Mouse (Mus musculus) forebrain, postnatal 0 days (tissue): ENCODE results near the gene Slc50a1. TPM values are rescaled to one million over a fixed set of nuclear protein-coding genes. Genes with fewer than 3 reads are reported as not detected.

Experiments
- ATAC-seq: fragments of 200-750 bp; cut with Nextera tagmentation; 2 replicates; pipeline ENCODE4 v1.8.0; 2017; ENCODE audit warnings: mild to moderate bottlenecking, moderate library complexity
- DNase-seq: peaks from one replicate; pipeline ENCODE4 v3.0.0-alpha.2; 2015
- H3K27ac ChIP-seq: fragments of 300-500 bp; sonication (generic); 2 replicates; pipeline ENCODE4 v1.5.1; 2014; ENCODE audit warnings: low read depth, mild to moderate bottlenecking, antibody characterized with exemption, low read length, moderate library complexity, mixed read lengths
- H3K27me3 ChIP-seq: fragments of 300-500 bp; sonication (generic); 2 replicates; pipeline ENCODE4 v1.6.1; 2014; ENCODE audit warnings: mild to moderate bottlenecking, low read length, mixed read lengths; ENCODE audit not compliant: insufficient read depth
- H3K36me3 ChIP-seq: fragments of 300-500 bp; sonication (generic); 2 replicates; pipeline ENCODE4 v1.6.1; 2014; ENCODE audit warnings: mild to moderate bottlenecking, moderate library complexity; ENCODE audit not compliant: insufficient read depth
- H3K4me1 ChIP-seq: fragments of 300-500 bp; sonication (generic); 2 replicates; pipeline ENCODE4 v1.6.1; 2014; ENCODE audit warnings: antibody characterized with exemption; ENCODE audit not compliant: insufficient read depth
- H3K4me2 ChIP-seq: fragments of 300-500 bp; sonication (generic); 2 replicates; pipeline ENCODE4 v1.6.1; 2014; ENCODE audit warnings: low read depth, mild to moderate bottlenecking, moderate library complexity
- H3K4me3 ChIP-seq: fragments of 300-500 bp; sonication (generic); 2 replicates; pipeline ENCODE4 v1.5.1; 2014; ENCODE audit warnings: low read depth, low read length, mixed read lengths
- H3K9ac ChIP-seq: fragments of 300-500 bp; sonication (generic); 2 replicates; pipeline ENCODE4 v1.6.1; 2014; ENCODE audit warnings: mild to moderate bottlenecking
- H3K9me3 ChIP-seq: fragments of 300-500 bp; sonication (generic); 2 replicates; pipeline ENCODE4 v1.6.1; 2016; ENCODE audit warnings: low read length
- CTCF ChIP-seq: sonication (generic); IDR thresholded peaks from 2 replicates; pipeline ENCODE4 v1.5.1; 2016; ENCODE audit warnings: antibody characterized with exemption, control low read depth, low read depth
- WGBS: fragments of 180-500 bp; shearing (Covaris S2); extraction: QIAGEN DNeasy Blood & Tissue Kit; methylation state at CpG from one replicate; pipeline ENCODE4 v1.1.7; 2014; 5-methylcytosine and 5-hydroxymethylcytosine counted together
- polyA plus RNA-seq: library from polyadenylated mRNA; unstranded; fragments of >200 nt; fragmentation: Nextera tagmentation; extraction: Ambion mirVana; gene quantifications from 2 replicates; pipeline ENCODE4 v1.2.1, GENCODE M21; 2015
- total RNA-seq: library from RNA; depleted of rRNA; stranded (reverse); fragments of >200 nt; gene quantifications from 2 replicates; pipeline ENCODE4 v1.2.3, GENCODE M21; 2014; rRNA removed

The Slc50a1 gene
- total RNA-seq (22.1 and 26.7 TPM in 2 replicates), polyA plus RNA-seq (34.8 and 36.8 TPM in 2 replicates)

DNA sequence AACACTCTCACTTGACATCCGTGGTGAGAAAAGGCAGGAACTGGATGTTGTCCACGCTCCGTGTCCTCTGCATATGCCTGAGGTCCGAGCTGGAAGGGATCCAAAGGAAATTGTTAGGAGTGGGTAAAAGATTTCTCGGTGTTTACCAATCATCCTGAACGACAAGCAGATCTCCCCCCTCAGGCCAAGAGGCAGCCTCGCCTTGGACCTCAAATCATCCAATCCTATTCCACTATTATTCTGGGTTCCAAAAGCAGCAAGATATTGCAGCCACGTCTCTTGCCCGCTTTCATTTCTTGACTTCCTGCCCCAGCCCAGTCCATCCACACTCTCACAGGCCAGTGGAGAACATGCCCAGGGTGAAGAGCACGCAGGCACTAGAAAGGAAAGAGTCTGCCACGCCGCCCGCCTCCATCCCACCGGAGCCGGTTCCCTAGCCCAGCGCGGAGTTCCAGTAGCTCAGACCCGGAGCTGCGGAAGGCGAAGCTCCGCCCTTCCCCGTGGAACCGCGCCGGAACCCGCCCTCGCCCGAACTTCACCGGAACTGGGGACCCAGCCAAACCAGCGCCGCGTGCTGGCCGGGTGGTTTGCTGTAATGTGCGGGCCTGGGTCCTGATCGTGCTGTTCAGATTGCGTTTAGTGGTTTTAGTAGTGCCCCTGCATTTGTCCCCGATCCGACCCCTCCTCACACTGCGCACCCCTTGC is at the start of gene Slc50a1:
Gene Slc50a1 (minus strand): TSS at position 520 of the 705 bp plus-strand sequence.
- Histone ChIP-seq H3K9ac (peak within 1 kb of the TSS; percentile 70), H3K9me3 (no peaks in the 10 kb centered on the region), H3K4me1 (peaks cover 25% of the 10 kb centered on the region), H3K27me3 (no peaks in the 10 kb centered on the region), H3K27ac (peak within 1 kb of the TSS; percentile 74), H3K36me3 (no peaks in the 10 kb centered on the region), H3K4me3 (peak within 1 kb of the TSS; percentile 56), H3K4me2 (peak within 1 kb of the TSS; percentile 86)
- WGBS: 3% methylated on average over 39 of the region's 39 CpGs
- DNase-seq (peak; percentile 87), ATAC-seq (peak; percentile 80)
- TF ChIP-seq CTCF: peak; percentile 71

DNA sequence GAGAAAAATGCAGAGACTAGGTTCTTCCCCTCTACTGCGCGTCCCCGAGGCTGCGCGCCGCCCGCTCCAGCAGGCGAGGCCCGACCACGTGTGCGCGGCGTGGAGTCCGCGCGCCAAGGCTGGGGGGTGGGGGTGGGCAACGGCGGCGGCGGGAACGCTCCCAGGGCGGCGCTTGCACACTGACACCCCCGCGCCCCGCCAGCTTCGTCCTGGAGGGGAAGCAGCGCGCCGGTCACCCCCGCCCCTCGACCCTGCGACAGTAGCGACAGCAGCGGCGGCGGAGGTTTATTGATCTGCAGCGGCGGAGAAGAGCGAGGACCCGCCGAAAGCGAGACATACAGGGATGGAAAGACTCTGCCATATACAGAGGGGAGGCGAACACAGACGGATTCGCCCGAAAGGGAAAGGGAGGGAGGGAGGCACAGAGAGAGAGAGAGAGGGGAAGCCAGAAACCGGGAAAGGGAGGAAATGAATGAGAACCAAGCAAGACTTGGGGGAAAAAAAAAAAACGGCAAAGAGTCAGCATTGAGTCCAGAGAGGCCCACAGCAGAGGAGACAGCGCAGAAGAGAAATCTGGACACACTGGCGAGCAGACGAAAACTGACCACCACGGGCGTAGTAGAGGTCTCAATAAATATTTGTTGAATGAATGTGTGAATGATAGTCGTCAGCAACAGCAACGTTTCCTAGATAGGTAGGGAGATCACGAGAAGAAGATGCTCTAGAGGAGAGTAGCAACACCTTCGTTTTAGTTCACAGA is 49.4 kb upstream of the Slc50a1 start:
- H3K4me1 ChIP-seq: peaks cover 13% of the 10 kb centered on the region
- peak; percentile 49 for ATAC-seq
- H3K4me2 ChIP-seq: peak overlapping the region; percentile 77
- H3K4me3 ChIP-seq: peak overlapping the region; percentile 68
- TF ChIP-seq CTCF: no peak; the same call in 1 of the 2 replicates
- peaks cover 8% of the 10 kb centered on the region for H3K36me3 ChIP-seq
- H3K27me3 ChIP-seq: no peaks in the 10 kb centered on the region
- peak overlapping the region; percentile 97 for H3K27ac ChIP-seq
- peak; percentile 86 for DNase-seq
- 2% methylated on average over 57 of the region's 58 CpGs for WGBS
- H3K9ac ChIP-seq: peak overlapping the region; percentile 90
- H3K9me3 ChIP-seq: no peaks in the 10 kb centered on the region

DNA sequence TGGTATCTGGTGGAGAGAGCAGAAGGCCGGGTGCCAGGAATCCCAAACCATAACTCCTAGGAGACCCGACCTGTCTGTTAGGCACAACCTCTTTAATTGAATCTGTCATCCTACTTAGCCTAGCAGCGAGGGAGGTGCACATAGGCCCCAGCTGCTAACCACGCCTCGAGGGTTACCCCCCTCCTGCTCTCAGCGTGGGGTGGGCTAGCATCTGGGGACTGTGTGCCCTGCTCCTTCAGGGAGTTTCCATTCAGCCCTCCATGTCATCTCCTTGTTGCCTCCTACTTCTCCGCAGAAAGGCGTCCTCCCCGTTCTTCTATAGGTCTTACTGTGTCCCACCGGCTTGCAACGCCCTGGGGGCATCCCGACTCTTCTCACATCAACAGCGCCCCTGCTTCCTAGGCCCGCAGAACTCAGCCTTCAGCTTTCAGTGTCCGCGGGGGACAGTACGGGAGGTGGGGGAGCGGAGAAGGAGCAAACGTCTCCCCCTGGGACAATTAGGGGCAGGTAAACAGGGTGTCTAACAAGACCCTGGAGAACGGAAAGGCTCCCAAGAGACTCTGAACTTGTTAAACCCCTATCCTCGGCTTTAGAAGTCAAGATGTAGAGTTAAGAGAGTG is 48.7 kb upstream of the Slc50a1 start:
- peak overlapping the region; percentile 68 for H3K4me3 ChIP-seq
- peak overlapping the region; percentile 77 for H3K4me2 ChIP-seq
- DNase-seq (no peak), ATAC-seq (no peak)
- H3K27me3 ChIP-seq: no peaks in the 10 kb centered on the region
- H3K4me1 ChIP-seq: peaks cover 13% of the 10 kb centered on the region
- TF ChIP-seq CTCF: no peak
- no peaks in the 10 kb centered on the region for H3K9me3 ChIP-seq
- 10% methylated on average over 21 of the region's 21 CpGs for WGBS
- H3K27ac ChIP-seq: peak overlapping the region; percentile 97
- peak overlapping the region; percentile 90 for H3K9ac ChIP-seq
- peaks cover 15% of the 10 kb centered on the region for H3K36me3 ChIP-seq

DNA sequence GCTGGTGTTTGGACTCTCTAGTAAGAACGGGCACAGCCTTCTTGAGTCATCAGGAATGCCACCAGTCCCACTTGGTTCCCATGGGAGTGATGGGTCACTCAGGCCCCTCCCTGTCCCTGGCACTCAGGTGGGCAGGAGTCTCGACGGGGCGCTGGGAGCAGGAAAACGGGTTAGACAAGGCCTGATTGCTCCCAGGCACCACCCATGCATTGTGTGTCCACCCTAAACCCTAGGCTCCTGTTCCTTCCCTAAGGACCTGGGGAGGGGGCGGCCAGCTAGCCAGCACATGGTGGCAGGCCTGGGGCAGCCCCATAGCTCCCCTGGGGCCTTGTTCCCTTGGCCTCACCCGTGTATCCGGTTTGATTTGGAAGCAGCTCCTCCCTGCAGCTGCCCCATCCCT is 47.9 kb upstream of the Slc50a1 start:
- Histone ChIP-seq H3K4me2 (no peak overlapping the region), H3K36me3 (peaks cover 16% of the 10 kb centered on the region), H3K27ac (no peak overlapping the region), H3K9me3 (no peaks in the 10 kb centered on the region), H3K4me3 (no peak overlapping the region), H3K4me1 (peaks cover 13% of the 10 kb centered on the region), H3K9ac (no peak overlapping the region), H3K27me3 (no peaks in the 10 kb centered on the region)
- TF ChIP-seq CTCF: no peak
- 75% methylated on average over 8 of the region's 8 CpGs for WGBS
- DNase-seq (no peak), ATAC-seq (no peak)

DNA sequence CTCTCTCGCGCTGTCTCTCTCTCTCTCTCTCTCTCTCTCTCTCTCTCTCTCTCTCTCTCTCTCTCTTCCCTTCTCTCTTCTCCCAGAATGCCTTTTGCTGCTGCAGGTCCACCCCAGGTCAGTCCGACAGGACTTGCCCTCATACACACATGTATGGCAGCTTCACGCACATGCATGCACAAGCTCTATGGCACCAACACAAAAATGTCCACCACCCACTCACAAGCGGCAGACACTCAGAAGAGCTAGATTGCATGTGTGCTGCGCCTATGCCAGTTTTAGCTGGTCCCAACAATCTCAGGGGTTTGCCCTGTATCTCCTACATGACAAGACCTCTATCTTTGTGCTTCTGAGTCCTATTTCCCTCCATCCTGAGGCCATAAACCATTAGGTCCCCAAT is 46.9 kb upstream of the Slc50a1 start:
- Histone ChIP-seq H3K9ac (no peak overlapping the region), H3K27ac (peak overlapping the region; percentile 62), H3K9me3 (no peaks in the 10 kb centered on the region), H3K4me1 (peaks cover 13% of the 10 kb centered on the region), H3K27me3 (no peaks in the 10 kb centered on the region), H3K36me3 (peaks cover 22% of the 10 kb centered on the region), H3K4me2 (peak overlapping the region; percentile 40), H3K4me3 (no peak overlapping the region)
- 53% methylated on average over 6 of the region's 6 CpGs for WGBS
- ATAC-seq (no peak), DNase-seq (no peak)
- no peak for TF ChIP-seq CTCF

DNA sequence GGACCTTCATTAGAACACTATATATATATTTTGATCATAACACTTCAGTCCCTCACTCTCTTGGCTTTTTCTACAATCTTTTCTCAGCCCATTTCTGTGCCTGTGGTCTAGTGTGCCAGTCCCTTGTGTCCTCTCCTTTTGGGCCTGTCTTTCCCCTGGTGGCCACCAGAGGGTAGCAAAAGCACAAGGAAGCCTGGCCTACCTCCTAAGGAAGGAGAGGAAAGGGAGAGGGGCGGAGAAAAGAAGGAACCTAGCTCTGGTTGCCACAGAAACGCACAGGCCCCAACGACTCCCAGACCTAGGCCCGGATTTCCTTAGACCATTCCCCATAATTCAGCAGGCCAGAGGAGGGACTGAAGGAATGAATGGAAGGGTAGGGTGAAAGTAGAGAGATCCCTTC is 46.5 kb upstream of the Slc50a1 start:
- DNase-seq (peak; percentile 90), ATAC-seq (peak; percentile 40)
- Histone ChIP-seq H3K27ac (peak overlapping the region; percentile 62), H3K27me3 (no peaks in the 10 kb centered on the region), H3K36me3 (peaks cover 22% of the 10 kb centered on the region), H3K4me2 (peak overlapping the region; percentile 40), H3K4me3 (no peak overlapping the region), H3K9ac (no peak overlapping the region), H3K9me3 (no peaks in the 10 kb centered on the region), H3K4me1 (peaks cover 13% of the 10 kb centered on the region)
- WGBS: 0% methylated on average over 4 of the region's 4 CpGs
- peak; percentile 97 for TF ChIP-seq CTCF
